Mouse (Mus musculus): ENCODE data around the gene Ranbp3. TPM values are rescaled to one million over a fixed set of nuclear protein-coding genes. Genes with fewer than 3 reads are reported as not detected.

Ranbp3 gene
- 111 TPM for total RNA-seq (2023)

GRCm38 (mm10) chr17:56672941-56673646, at the start of gene Ranbp3:
Gene Ranbp3 (plus strand): TSS chr17:56673294.

GRCm38 (mm10) chr17:56626754-56627470, 46.2 kb upstream of the Ranbp3 start, which contains the start of gene Lonp1:
Gene Lonp1 (minus strand): TSS chr17:56626887.

GRCm38 (mm10) chr17:56627530-56628277, 45.4 kb upstream of the Ranbp3 start, which contains the start of gene Catsperd:
Gene Catsperd (plus strand): TSS chr17:56628143.

GRCm38 (mm10) chr17:56717363-56718058, 44.4 kb downstream of the Ranbp3 start, which contains the start of the genes Ndufa11 and Vmac:
Gene Ndufa11 (plus strand): TSS chr17:56717767.
Gene Vmac (minus strand): TSS chr17:56718022.

GRCm38 (mm10) chr17:56757416-56758123, 84.5 kb downstream of the Ranbp3 start, which contains the start of gene Nrtn:
Gene Nrtn (minus strand): TSS chr17:56757530.

Other genes with a start within 250 kb of the Ranbp3 start
- 13.2 TPM for gene Ptprs, start 196.8 kb upstream of the Ranbp3 start, total RNA-seq (2023)
- gene Znrf4, start 160.9 kb upstream of the Ranbp3 start, total RNA-seq (2023) = not detected
- 7.9 TPM for gene Gm20219, start 118.9 kb upstream of the Ranbp3 start, total RNA-seq (2023)
- 438 TPM for gene Safb2, start 88.7 kb upstream of the Ranbp3 start, total RNA-seq (2023)
- 249 TPM for gene Safb, start 88.5 kb upstream of the Ranbp3 start, total RNA-seq (2023)
- gene 2410015M20Rik, start 63.5 kb upstream of the Ranbp3 start, total RNA-seq (2023) = 78.9 TPM
- gene Rpl36, start 59.9 kb upstream of the Ranbp3 start, total RNA-seq (2023) = 2,069 TPM
- gene Lonp1, start 46.4 kb upstream of the Ranbp3 start, total RNA-seq (2023) = 47.3 TPM
- gene Catsperd, start 45.2 kb upstream of the Ranbp3 start, total RNA-seq (2023) = not detected
- 51.5 TPM for gene Ndufa11, start 44.5 kb downstream of the Ranbp3 start, total RNA-seq (2023)
- gene Vmac, start 44.7 kb downstream of the Ranbp3 start, total RNA-seq (2023) = 9.6 TPM
- gene Nrtn, start 84.2 kb downstream of the Ranbp3 start, total RNA-seq (2023) = not detected
- gene Dus3l, start 91.5 kb downstream of the Ranbp3 start, total RNA-seq (2023) = 60.0 TPM
- gene Prr22, start 97.0 kb downstream of the Ranbp3 start, total RNA-seq (2023) = 2.1 TPM
- gene Rfx2, start 157.7 kb downstream of the Ranbp3 start, total RNA-seq (2023) = 21.6 TPM
- not detected for gene Acsbg2, start 201.2 kb downstream of the Ranbp3 start, total RNA-seq (2023)
- gene 1700061G19Rik, start 202.2 kb downstream of the Ranbp3 start, total RNA-seq (2023) = 2.1 TPM